Mouse (Mus musculus): ENCODE measurements at regions not wholly inside any gene's neighbourhood (a gene's known extent, or its start where the extent isn't known, plus 50 kb on each side); places are given as distances from the start of the nearest gene placed in this dataset.

GRCm38 (mm10) chr7:117853716-117854115 lies 262.3 kb downstream of the Rps15a start:
- TF ChIP-seq POLR2A (IDR thresholded peaks at IDR 0.05; ENCODE audit: control insufficient read depth, low read depth, low read length) (no peak), CTCF (IDR thresholded peaks at IDR 0.05; ENCODE audit: control insufficient read depth, insufficient read depth, insufficient replicate concordance, low read depth, low read length) (no peak)
